Mouse (Mus musculus): ENCODE measurements around the gene Fam76b. TPM values are rescaled to one million over a fixed set of nuclear protein-coding genes. Genes with fewer than 3 reads are reported as not detected.

The Fam76b gene
- 49.2 TPM for polyA plus RNA-seq (2017; shearing (Covaris generic))

GRCm38 (mm10) chr9:13827406-13828086 lies at the start of gene Fam76b:
Fam76b (plus strand) TSS chr9:13827716.

GRCm38 (mm10) chr9:13826832-13827405 lies 597 bp upstream of the Fam76b start, which contains the start of gene Cep57:
Cep57 (minus strand) TSS chr9:13827107.

Other genes with a start within 250 kb of the Fam76b start
- 54.9 TPM for gene Mtmr2, start 79.3 kb upstream of the Fam76b start, polyA plus RNA-seq (2017; shearing (Covaris generic))
- gene Cep57, start 609 bp upstream of the Fam76b start, polyA plus RNA-seq (2017; shearing (Covaris generic)), result 86.6 TPM